Mouse (Mus musculus) megakaryocyte progenitor cell, adult 5-6 weeks (primary cell): ENCODE results near the gene Arhgap10. TPM values are rescaled to one million over a fixed set of nuclear protein-coding genes. Genes with fewer than 3 reads are reported as not detected.

ENCODE experiments used
- ATAC-seq: replicated peaks from 2 replicates; pipeline ENCODE4 v1.8.0; 2016; ENCODE audit warnings: mild to moderate bottlenecking, moderate TSS enrichment, inconsistent platforms; ENCODE audit not compliant: poor library complexity
- total RNA-seq, 2 experiments: library from RNA; stranded (forward) in 1 of 2; stranded (reverse) in 1 of 2; fragments of 157-497, 149-512 nt in 1 of 2; fragments of 200-1000 nt in 1 of 2; gene quantifications; 2 replicates each; pipeline versions ENCODE4 v1.2.3 to v1.2.4; 2015 to 2017

Arhgap10 gene
- total RNA-seq (2015) (6.0 and 6.6 TPM in 2 replicates), total RNA-seq (2017) (12.2 and 16.8 TPM in 2 replicates)

DNA sequence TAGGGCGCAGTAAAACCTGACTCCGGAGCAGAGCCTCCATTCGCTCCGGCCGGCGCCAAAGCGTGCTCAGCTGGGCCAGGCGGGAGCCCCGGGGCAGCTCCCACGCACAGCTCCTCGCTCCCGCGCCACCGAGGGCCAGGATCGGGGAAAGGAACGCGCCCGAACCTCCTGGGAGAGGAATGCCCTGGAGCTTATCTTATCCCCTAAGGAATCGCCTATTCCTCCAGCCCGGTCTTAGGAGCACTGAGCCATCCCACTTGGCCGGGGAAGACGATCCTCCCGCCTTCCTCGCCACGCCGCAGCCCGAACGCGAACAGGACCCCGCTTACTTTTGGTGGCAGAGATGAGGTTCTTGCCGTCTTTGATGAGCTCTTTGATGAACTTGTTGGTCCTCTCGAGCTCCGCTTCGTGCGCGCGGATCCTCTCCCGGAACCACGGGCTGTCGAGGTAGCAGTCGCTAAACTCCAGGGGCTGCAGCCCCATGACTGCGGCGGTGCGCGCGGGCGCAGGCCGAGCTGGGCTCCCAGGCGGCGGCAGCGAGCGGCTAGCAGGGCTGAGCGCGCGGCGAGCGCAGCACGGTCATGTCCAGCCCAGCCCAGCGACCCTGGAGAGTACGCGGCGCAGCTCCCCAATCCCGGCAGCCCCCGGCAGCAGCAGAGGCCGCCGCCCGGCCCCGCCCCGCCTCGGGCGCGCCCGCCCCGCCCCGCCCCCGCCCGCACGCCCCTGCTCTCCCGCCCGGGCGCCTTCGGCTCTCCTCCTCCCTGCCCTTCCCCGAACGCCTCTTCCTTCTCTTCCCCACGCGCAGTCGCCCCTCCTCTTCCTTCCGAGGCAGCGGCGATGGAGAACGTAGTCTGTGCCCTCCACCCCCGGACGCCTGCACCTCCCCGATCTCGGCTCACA lies at the start of gene Arhgap10:
Gene Arhgap10, minus strand, starts transcription at position 653 of the 900 bp plus-strand sequence.
- peak; percentile 88 for ATAC-seq

DNA sequence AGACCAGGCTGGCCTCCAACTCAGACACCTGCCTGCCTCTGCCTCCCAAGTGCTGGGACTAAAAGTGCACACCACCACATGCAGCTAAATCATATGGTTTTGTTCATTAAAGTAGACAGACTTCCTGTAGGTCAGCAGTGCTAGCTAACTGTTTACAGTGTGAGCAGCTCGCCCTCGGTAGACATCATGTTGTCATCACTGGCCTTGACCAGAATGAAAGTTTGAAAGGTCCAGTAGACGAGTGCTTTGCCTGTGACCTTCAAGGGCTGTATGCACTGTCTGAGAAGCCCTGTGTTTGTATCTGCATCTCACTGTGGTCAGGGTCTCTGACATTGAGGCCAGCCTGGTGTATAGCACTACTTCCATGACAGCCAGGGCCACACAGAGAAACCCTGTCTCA lies 43.7 kb upstream of the Arhgap10 start:
- ATAC-seq = no peak

DNA sequence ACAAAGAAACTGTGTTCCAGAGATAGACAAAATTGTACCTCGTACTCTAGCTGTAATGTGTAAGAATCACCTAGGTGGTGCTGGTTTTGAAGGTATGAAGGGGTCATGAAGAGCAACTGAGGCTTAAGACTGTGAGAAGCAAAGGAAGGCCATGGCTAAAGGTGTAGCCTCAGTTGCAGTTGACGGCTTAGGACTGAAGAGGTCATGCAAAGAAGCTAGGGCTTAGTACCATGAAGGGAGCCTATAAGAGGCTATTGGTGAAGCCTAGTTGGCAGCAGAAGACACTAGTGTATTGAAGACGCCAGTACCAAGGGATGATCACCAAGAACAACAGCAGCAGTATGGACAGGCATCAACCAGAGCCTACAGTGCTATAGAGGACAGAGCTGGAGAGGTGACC lies 34.7 kb upstream of the Arhgap10 start:
- no peak for ATAC-seq

DNA sequence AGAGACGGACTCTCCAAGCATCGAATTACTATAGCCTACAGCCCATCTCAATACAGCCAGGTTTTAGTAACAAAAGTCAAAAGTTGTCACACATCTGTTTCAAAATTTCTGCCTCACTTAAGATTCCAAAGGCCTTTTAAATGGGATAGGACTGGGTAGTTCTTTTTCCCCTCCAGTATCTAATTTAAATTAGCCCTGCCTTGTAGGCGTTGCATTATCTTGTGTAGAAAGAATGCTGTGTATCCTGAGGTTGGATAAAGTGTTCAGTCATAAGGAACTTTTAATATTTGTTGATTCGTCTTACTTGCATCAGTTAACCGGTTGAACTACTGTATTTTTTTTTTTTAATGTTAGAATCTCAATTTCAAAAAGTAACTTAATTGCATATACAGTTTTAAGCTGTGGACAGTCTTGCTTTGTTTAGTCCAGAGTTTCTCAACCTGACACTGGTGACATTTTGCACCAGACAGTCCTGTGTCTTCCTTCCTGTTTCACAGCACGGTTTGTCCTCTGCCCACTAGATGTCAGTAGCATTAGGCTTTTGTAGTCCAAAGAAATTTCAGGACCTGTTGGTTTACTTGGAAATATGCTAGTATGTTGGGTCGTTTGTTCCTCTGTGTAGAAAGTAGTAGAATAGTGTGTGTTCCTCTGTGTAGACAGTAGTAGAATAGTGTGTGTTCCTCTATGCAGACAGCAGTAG lies 32.3 kb upstream of the Arhgap10 start:
- ATAC-seq = peak; percentile 81

DNA sequence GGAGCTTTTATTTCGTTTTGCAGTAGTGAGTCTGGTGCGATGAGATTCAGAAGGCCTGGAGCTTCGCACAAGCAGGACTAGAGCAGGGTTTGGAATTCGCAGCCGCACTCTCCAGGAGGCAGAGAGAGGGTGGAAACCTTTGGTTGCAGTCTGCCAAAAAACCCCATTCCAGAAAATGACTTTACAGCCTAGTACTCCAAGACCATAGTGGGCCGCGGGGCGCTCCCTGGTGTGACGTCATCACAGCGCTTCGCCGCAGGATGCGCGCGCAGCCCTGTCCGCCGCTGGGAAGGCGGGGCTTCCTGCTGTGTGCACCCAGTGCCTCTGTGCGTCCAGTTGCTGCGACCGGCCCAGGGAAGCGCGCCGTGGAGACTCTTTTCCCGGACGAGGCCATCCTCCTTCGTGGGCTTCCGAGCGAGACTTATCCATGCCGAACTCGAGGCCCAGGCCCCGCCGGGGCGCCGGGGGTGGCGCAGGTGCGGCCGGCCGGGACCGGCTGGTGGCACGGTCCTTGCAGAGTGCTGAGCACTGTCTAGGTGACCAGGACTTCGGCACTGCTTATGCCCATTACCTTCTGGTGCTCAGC lies 31.5 kb upstream of the Arhgap10 start, which contains the start of gene Prmt9:
Gene Prmt9, plus strand, starts transcription at position 277 of the 586 bp plus-strand sequence.
- ATAC-seq = peak; percentile 83

DNA sequence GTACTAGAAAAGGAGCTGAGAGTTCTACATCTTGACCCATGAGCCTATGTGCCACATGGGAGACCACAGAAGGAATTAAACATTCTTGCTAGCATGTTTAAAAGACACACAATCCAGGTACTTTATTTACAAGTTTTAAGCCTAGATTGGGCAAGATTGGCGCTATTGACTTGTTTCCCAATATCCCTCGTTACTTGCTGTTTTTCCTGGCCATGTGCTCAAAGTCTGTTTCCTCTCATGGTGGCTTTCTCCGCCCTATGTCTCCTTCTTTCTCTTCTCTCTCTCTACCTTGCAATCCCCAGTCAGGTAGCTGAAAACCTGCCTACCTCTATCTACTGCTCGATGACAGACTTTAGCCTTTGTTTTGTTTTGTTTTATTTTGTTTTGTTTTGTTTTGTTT lies 27.9 kb upstream of the Arhgap10 start:
- no peak for ATAC-seq

DNA sequence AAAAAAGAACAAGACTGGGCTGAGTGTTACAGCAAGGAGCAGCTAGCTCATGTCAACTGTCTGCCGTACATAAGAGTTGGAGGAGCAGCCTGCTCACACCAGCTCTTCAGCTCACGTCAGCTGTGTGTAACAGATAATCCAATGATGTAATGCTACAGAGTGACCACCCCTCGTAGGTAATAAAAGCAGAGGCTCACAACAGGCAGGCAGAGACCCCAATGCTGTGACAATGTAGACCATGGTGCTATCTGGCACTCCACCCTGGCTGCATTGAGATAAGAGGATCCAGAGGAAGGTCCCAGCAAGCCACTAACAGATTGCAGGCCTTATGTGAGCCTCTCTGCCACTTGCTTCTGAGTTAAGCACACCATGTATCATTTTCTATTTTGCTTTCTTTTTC lies 26.7 kb upstream of the Arhgap10 start:
- peak; percentile 67 for ATAC-seq

DNA sequence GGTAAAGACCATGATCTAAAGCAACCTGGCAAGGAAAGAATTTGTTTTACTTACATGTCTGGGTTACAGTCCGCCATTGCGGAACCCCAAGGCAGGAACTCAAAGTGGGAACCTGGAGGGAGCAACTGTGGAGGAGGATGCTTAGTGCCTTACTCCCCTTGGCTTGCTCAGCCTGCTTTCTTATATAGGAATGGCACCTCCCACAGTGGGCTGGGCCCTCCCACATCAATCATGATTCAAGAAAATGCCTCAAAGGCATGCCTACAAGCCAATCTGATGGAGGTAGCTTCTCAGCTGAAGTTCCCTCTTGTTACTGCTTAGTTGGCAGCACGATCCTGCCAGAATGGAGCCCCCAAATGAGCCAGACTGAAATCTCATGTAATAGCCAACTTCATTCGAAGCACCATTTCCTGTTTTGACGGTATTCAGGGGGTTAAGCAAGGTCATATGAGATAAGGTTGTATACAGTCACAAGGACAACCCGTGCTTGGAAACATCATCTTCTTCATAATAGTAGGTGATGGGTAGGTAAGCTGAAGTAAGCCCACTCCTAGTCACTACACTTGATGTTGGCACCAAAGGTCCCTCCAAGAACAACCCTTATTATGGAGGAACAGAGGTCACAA lies 25.5 kb upstream of the Arhgap10 start:
- ATAC-seq = peak; percentile 33

DNA sequence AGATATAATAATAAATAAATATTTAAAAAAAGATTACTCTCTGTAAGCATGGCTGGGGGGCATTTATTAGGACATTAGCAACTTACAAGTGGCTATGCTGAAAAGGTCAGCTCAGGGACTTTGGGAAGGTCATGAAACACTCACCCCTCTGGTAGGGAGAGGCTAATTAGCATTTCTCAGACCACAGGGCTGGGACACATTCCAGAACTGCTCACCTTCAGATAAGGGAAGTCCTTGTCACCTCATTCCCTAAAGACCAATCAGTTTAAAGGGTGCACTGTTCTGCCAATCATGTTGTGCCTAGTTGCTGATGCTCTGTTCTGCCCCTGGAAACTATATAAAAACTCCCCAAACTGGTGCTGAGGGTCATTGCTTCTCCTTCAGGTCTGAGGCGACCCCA lies 20.5 kb upstream of the Arhgap10 start:
- no peak for ATAC-seq

DNA sequence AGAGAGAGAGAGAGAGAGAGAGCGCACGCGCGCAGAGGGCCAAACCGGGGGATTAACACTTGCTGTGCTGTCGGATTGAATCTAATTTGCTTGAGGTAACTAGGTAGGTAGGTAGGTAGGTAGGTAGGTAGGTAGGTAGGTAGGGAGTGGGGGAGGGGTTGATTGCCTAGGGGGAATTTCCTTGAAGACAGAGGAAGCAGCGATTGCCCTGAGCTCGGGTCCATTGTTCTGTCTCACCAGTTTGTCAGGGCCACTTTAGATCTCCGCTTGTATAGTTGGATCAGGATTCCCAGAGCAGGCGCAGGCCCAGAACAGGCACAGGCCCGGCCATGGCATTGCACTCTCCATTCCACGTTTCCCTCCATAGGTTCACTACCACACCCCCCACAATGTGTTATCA lies 19.1 kb upstream of the Arhgap10 start:
- ATAC-seq = no peak

GRCm38 (mm10) chr8:77535026-77535595 lies 17.4 kb upstream of the Arhgap10 start:
- peak; percentile 65 for ATAC-seq

- ATAC-seq = peak; percentile 82
Observed at GRCm38 (mm10) chr8:77534358-77534992, 16.7 kb upstream of the Arhgap10 start.

DNA sequence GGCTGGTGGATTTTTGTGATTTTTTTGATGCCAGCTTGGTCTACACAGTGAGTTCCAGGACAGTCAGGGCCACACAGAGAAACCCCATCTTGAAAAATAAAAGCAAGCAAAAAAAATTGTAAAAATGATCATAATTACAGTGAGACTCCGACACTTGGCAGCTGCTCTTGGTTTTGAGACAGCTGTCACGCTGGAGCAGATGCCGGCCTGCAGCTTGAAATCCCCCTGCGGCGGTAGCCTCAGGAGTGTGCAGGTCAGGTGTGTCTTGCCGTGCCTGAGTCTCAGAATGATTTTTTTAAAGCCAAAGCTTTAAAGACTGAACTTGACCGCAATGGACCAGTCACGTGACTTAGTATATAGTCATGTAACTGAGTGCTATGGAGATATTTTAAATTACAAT lies 8.4 kb upstream of the Arhgap10 start:
- no peak for ATAC-seq

DNA sequence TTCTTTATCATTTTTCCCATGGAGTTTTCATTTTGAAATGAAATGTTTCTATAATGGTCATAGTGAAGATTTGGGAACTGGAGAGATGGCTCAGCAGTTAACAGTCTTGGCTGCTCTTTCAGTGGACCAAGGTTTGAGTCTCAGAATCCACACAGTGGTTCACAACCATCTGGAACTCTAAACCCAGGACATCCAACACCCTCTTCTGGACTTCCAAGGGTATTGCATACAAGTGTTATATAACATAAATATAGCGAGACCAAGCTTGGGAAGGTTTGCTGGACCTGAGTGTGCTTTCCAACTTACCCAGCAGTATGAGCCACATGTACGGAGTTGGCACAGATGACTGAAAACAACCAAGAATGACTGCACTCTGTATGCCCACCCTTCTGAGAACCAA lies 7.2 kb upstream of the Arhgap10 start:
- ATAC-seq = peak; percentile 86

DNA sequence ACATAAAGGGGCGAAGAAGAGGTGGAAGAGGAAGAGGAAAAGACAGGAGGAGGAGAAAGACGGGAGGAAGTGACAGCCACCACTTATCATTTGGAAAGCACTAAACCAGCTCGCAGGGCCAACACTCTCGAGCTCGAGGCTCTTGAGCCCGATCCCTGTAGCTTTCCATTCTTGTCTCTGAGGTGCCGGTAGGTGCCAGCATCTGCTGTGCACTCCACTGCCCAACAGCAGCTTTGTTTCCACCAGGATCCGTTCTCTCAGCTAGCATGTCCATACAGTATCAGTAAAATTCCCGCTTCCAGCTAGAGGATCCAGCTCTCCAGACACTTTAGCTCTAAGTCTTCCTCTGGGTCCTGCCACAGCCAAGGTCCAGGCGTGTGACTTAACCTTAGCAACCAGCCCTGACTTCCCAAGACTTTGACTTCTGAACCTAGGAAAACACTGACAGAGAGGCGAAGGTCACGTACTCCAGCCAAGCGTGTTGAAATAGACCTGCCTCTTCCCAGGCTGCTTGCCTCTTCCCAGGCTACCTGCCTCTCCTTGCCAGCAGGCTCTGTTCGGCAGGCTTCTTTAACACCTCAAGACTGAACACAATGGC lies 6.4 kb upstream of the Arhgap10 start:
- ATAC-seq = no peak; the same call in 1 of the 2 replicates

DNA sequence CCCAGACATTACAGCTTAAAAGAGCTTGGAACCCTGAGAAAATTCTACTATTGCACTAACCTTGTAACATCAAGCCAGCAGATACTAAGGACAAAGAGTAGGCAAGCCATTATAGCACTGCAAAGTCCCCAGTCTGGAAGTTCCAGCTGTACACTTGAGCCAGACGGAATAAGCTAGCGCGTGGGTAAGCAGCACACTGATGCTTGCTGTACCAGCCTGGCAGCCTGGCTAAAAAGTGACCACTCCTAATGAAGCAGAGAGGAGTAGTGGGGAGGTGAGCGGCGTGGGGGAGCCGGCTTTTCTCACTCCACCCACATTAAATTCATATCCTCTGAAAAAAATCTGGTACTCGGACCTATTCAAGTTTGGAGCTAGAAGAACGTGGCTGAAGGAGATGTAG lies 5.2 kb upstream of the Arhgap10 start:
- ATAC-seq = no peak

DNA sequence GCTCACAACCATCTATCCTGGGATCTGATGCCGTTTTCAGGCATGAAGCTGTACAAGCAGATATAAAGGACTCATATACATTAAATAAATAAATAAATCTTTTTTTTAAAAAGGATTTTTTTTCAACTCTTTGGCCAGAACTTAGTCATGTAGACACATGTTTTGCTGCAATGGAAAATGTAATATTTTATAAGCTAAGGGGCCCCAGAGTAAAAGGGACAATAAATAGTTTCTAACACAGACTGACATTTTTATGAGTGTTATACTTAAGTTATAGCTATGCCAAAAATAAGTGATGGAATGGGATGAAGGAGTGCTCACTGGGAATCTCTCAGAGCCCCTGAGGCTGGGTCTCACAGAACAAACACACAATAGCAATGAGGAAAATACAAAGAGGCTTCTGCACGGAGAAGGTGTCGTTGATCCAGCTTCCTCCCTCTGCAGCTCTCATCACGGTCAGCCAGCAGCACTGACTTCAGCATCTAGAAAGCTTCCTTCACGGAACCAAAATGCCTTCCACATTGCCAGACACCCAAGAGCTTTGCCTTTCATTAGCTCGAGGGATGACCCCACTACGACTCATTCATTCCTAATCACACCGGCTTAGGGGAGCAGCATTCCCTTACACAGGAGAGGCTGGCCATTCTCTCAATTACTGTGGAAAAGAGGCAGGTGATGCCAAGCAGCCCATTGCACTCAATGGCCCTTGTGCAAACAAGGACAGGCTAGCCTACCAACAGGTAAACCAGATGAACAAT lies 3.5 kb upstream of the Arhgap10 start:
- no peak for ATAC-seq

DNA sequence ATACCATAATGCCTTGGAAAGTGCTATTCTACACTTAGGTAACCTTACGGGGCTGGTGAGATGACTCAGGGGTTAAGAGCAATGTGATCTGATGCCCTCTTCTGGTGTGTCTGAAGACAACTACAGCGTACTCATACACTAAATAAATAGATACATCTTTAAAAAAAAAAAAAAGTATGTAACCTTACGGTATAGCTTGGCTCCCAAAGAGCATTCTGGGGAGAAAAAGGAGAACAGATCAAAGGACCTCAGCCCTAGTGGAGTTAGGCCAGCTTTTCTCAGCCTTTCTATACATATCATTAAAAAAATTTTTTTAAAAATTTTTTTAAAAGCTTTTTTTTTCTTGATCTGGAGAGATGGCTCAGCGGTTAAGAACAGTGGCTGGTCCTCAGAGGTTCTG lies 2.8 kb upstream of the Arhgap10 start:
- no peak for ATAC-seq
